Mouse (Mus musculus) testis, adult 2 months (tissue): ENCODE results near the gene Slc22a15.

Source experiments
- CTCF ChIP-seq: fragments of 200-500 bp; IDR thresholded peaks from 2 replicates; pipeline ENCODE4 v1.5.1; 2012; ENCODE audit warnings: low read depth, mild to moderate bottlenecking, inconsistent platforms, low read length, moderate library complexity; ENCODE audit not compliant: control insufficient read depth, insufficient read depth, insufficient replicate concordance
- POLR2A ChIP-seq: fragments of 200-500 bp; IDR thresholded peaks from 2 replicates; pipeline ENCODE4 v1.6.1; 2012; ENCODE audit warnings: low read depth, mild to moderate bottlenecking, inconsistent platforms, low read length, moderate library complexity; ENCODE audit not compliant: control insufficient read depth

- TF ChIP-seq CTCF (no peak), POLR2A (no peak)
Observed at GRCm38 (mm10) chr3:101926636-101927035, 2.4 kb upstream of the Slc22a15 start.
